Mouse (Mus musculus): Measurements from ENCODE around the gene Kcnh8. TPM values are rescaled to one million over a fixed set of nuclear protein-coding genes. Genes with fewer than 3 reads are reported as not detected.

Gene Kcnh8
- polyA plus RNA-seq, 1 experiment = 0.04 TPM

DNA sequence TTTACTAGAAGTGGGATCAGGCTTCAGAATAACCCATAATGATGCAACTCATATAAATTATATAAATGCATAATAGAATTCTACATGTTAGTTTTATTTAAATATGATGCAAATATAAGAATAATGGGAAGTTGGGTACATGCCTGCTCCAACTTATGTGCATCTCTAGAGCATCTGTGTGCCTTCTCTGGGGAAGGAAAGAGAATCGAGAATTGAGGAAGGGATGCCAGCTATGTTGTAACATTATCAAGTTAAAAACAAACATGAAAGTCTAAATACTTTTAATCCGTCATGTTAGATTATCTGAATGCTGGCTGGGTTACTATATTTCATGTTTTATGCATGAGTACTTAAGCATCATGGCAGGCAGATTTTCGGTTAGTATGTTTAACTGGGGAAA, 99.4 kb downstream of the Kcnh8 start:
- no peak for TF ChIP-seq CTCF (IDR thresholded peaks at IDR 0.05; ENCODE audit: extremely low read depth, insufficient read length, insufficient replicate concordance, low read depth, low read length)
- no peak for TF ChIP-seq POLR2A (IDR thresholded peaks at IDR 0.05; ENCODE audit: low read depth, low read length)
- no peak overlapping the region for H3K4me3 ChIP-seq (ENCODE audit: low read depth, low read length)
- no peaks in the 10 kb centered on the region for H3K36me3 ChIP-seq (ENCODE audit: control insufficient read depth, insufficient read depth, low read length)
- 72% methylated on average over 3 of the region's 3 CpGs for WGBS
- no peak overlapping the region for H3K27ac ChIP-seq (ENCODE audit: insufficient read depth, low read depth, low read length)
- no peaks in the 10 kb centered on the region for H3K27me3 ChIP-seq (ENCODE audit: control insufficient read depth, insufficient read depth, low read length)
- no peaks in the 10 kb centered on the region for H3K4me1 ChIP-seq (ENCODE audit: control insufficient read depth, insufficient read depth, insufficient read length, low read length)

- no peak overlapping the region for H3K4me3 ChIP-seq (ENCODE audit: low read depth, low read length)
- H3K27ac ChIP-seq (ENCODE audit: insufficient read depth, low read depth, low read length) = no peak overlapping the region
- H3K4me1 ChIP-seq (ENCODE audit: control insufficient read depth, insufficient read depth, insufficient read length, low read length) = no peaks in the 10 kb centered on the region
Measured at GRCm38 (mm10) chr17:52712319-52712718, 109.8 kb downstream of the Kcnh8 start.

DNA sequence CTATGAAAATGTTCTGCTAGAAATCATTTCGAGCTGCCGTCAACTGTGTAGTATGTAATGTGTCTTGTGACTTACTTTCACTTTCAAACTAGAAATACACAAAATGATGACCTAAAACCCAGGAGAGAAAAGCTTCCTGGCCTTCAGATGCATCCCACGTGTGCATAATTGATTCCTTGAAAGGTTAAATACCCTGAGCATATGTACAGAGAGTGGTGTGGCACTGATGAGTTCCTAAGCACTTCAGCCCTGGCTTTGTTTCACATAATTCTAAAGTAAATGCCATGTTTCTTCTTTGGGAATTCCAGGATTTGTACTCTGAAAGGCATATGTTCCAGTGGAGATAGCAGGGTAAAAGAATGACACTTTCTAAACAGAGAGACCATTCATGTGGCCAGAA, 119.7 kb downstream of the Kcnh8 start:
- H3K36me3 ChIP-seq (ENCODE audit: control insufficient read depth, insufficient read depth, low read length) = no peaks in the 10 kb centered on the region
- no peaks in the 10 kb centered on the region for H3K27me3 ChIP-seq (ENCODE audit: control insufficient read depth, insufficient read depth, low read length)
- no peak overlapping the region for H3K4me3 ChIP-seq (ENCODE audit: low read depth, low read length)
- 65% methylated on average over 3 of the region's 3 CpGs for WGBS
- TF ChIP-seq CTCF (IDR thresholded peaks at IDR 0.05; ENCODE audit: extremely low read depth, insufficient read length, insufficient replicate concordance, low read depth, low read length) = no peak
- no peak for TF ChIP-seq POLR2A (IDR thresholded peaks at IDR 0.05; ENCODE audit: low read depth, low read length)
- no peak overlapping the region for H3K27ac ChIP-seq (ENCODE audit: insufficient read depth, low read depth, low read length)
- no peaks in the 10 kb centered on the region for H3K4me1 ChIP-seq (ENCODE audit: control insufficient read depth, insufficient read depth, insufficient read length, low read length)

More at GRCm38 (mm10) chr17:52712319-52712718, 109.8 kb downstream of the Kcnh8 start:
- TF ChIP-seq POLR2A (IDR thresholded peaks at IDR 0.05; ENCODE audit: low read depth, low read length) (no peak), CTCF (IDR thresholded peaks at IDR 0.05; ENCODE audit: extremely low read depth, insufficient read length, insufficient replicate concordance, low read depth, low read length) (no peak)
- no peaks in the 10 kb centered on the region for H3K27me3 ChIP-seq (ENCODE audit: control insufficient read depth, insufficient read depth, low read length)
- H3K36me3 ChIP-seq (ENCODE audit: control insufficient read depth, insufficient read depth, low read length) = no peaks in the 10 kb centered on the region
- 4% methylated on average over 1 of the region's 1 CpGs for WGBS

DNA sequence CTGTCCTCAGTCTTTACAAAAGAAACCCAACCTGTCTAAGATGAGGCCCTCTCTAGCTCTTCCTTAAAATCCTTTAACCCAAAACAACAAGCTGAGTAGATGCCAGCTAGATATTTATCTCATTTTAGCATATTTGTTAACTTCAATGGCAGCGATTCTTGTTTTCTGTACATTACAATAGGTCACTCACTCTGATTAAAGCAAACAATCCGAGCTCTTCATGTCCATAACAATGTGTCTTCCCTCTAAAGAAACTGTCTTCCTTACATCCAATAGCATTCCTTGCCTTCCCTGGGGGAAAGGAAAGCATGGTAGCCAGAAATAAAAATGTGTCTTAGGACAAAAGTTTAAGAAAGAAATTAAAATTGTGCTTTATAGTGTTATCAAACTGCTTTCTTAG, 126.3 kb downstream of the Kcnh8 start:
- WGBS = 70% methylated on average over 2 of the region's 2 CpGs
- no peaks in the 10 kb centered on the region for H3K27me3 ChIP-seq (ENCODE audit: control insufficient read depth, insufficient read depth, low read length)

DNA sequence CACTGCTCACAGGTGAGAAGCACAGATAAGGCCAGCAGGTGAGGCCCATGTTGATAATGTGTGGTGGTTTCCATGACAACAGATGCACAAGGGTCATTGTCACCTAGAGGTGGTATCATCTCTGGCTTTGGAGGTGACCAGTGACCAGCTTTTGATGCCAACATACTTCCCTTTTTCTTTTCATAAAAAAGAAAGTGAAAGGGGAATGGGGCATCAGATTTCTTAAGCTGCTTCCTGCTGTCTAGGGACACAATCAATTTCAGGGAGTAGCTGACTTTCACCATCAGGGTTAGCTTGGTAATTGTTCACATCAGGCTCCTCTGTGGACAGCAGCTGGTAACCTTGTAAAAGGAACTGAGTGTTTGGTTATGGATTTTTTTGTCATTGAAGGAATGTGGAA, 135.9 kb downstream of the Kcnh8 start:
- no peak overlapping the region for H3K4me3 ChIP-seq (ENCODE audit: low read depth, low read length)
- TF ChIP-seq CTCF (IDR thresholded peaks at IDR 0.05; ENCODE audit: extremely low read depth, insufficient read length, insufficient replicate concordance, low read depth, low read length) = no peak
- TF ChIP-seq POLR2A (IDR thresholded peaks at IDR 0.05; ENCODE audit: low read depth, low read length) = no peak
- H3K27me3 ChIP-seq (ENCODE audit: control insufficient read depth, insufficient read depth, low read length) = no peaks in the 10 kb centered on the region
- H3K4me1 ChIP-seq (ENCODE audit: control insufficient read depth, insufficient read depth, insufficient read length, low read length) = no peaks in the 10 kb centered on the region
- no peak overlapping the region for H3K27ac ChIP-seq (ENCODE audit: insufficient read depth, low read depth, low read length)
- H3K36me3 ChIP-seq (ENCODE audit: control insufficient read depth, insufficient read depth, low read length) = no peaks in the 10 kb centered on the region

More for the DNA sequence above, 126.3 kb downstream of the Kcnh8 start:
- TF ChIP-seq CTCF (IDR thresholded peaks at IDR 0.05; ENCODE audit: extremely low read depth, insufficient read length, insufficient replicate concordance, low read depth, low read length) = no peak
- no peak overlapping the region for H3K27ac ChIP-seq (ENCODE audit: insufficient read depth, low read depth, low read length)
- H3K36me3 ChIP-seq (ENCODE audit: control insufficient read depth, insufficient read depth, low read length) = no peaks in the 10 kb centered on the region
- H3K4me3 ChIP-seq (ENCODE audit: low read depth, low read length) = no peak overlapping the region
- no peaks in the 10 kb centered on the region for H3K4me1 ChIP-seq (ENCODE audit: control insufficient read depth, insufficient read depth, insufficient read length, low read length)

DNA sequence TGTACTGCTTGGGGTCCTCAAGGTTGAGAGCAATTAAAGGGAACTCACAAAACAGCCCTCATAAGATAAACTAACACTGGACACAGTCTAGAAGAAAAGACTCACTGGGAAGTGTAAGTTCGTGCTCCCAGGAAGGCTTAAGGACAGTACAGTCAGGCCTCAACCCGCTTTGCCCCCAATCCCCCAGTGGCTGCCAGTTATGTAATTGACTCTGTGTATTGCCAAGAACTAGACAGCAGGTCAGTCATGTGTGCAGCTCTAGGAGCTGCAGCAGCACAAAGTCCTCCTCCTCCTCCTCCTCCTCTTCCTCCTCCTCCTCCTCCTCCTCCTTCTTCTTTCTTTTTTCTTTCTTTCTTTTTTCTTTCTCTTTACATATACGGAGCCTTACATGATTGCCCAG, 185.6 kb downstream of the Kcnh8 start:
- H3K4me1 ChIP-seq (ENCODE audit: control insufficient read depth, insufficient read depth, insufficient read length, low read length) = no peaks in the 10 kb centered on the region
- no peak for TF ChIP-seq POLR2A (IDR thresholded peaks at IDR 0.05; ENCODE audit: low read depth, low read length)
- TF ChIP-seq CTCF (IDR thresholded peaks at IDR 0.05; ENCODE audit: extremely low read depth, insufficient read length, insufficient replicate concordance, low read depth, low read length) = no peak
- H3K27me3 ChIP-seq (ENCODE audit: control insufficient read depth, insufficient read depth, low read length) = no peaks in the 10 kb centered on the region
- H3K27ac ChIP-seq (ENCODE audit: insufficient read depth, low read depth, low read length) = no peak overlapping the region
- H3K36me3 ChIP-seq (ENCODE audit: control insufficient read depth, insufficient read depth, low read length) = no peaks in the 10 kb centered on the region
- no peak overlapping the region for H3K4me3 ChIP-seq (ENCODE audit: low read depth, low read length)
- WGBS = 70% methylated on average over 3 of the region's 3 CpGs

GRCm38 (mm10) chr17:52804463-52804862, 202.0 kb downstream of the Kcnh8 start:
- no peaks in the 10 kb centered on the region for H3K36me3 ChIP-seq (ENCODE audit: control insufficient read depth, insufficient read depth, low read length)
- TF ChIP-seq CTCF (IDR thresholded peaks at IDR 0.05; ENCODE audit: extremely low read depth, insufficient read length, insufficient replicate concordance, low read depth, low read length) (no peak), POLR2A (IDR thresholded peaks at IDR 0.05; ENCODE audit: low read depth, low read length) (no peak)
- WGBS = 60% methylated on average over 6 of the region's 6 CpGs

DNA sequence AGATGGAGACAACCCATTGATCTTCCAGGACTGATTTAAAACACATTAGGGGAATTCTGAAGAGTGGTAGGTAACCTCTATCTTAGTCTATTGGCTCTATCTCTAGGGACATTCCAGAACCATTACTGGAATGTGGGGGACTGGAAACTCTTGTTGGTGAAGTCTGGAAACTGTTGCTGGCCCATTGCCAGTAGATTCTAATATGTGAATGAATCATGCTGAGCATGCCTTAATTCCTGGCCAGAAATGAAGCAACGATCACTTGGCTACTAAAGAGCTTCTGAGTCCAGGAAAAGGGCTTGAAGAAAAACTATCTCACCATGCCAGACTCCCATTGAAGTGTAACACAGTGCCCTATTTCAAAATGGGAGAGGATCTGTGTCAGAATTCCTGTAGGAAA, 208.3 kb downstream of the Kcnh8 start:
- Histone ChIP-seq H3K36me3 (ENCODE audit: control insufficient read depth, insufficient read depth, low read length) (no peaks in the 10 kb centered on the region), H3K27me3 (ENCODE audit: control insufficient read depth, insufficient read depth, low read length) (no peaks in the 10 kb centered on the region), H3K4me3 (ENCODE audit: low read depth, low read length) (no peak overlapping the region), H3K4me1 (ENCODE audit: control insufficient read depth, insufficient read depth, insufficient read length, low read length) (no peaks in the 10 kb centered on the region), H3K27ac (ENCODE audit: insufficient read depth, low read depth, low read length) (no peak overlapping the region)
- 57% methylated on average over 1 of the region's 1 CpGs for WGBS
- TF ChIP-seq POLR2A (IDR thresholded peaks at IDR 0.05; ENCODE audit: low read depth, low read length) (no peak), CTCF (IDR thresholded peaks at IDR 0.05; ENCODE audit: extremely low read depth, insufficient read length, insufficient replicate concordance, low read depth, low read length) (no peak)

More at GRCm38 (mm10) chr17:52804463-52804862, 202.0 kb downstream of the Kcnh8 start:
- no peaks in the 10 kb centered on the region for H3K27me3 ChIP-seq (ENCODE audit: control insufficient read depth, insufficient read depth, low read length)
- no peak overlapping the region for H3K27ac ChIP-seq (ENCODE audit: insufficient read depth, low read depth, low read length)
- H3K4me3 ChIP-seq (ENCODE audit: low read depth, low read length) = no peak overlapping the region
- no peaks in the 10 kb centered on the region for H3K4me1 ChIP-seq (ENCODE audit: control insufficient read depth, insufficient read depth, insufficient read length, low read length)

Measured in small intestine, adult 2 months (tissue).